13 mouse cellular contexts compared by ENCODE assay signal in the genomic region with DNA sequence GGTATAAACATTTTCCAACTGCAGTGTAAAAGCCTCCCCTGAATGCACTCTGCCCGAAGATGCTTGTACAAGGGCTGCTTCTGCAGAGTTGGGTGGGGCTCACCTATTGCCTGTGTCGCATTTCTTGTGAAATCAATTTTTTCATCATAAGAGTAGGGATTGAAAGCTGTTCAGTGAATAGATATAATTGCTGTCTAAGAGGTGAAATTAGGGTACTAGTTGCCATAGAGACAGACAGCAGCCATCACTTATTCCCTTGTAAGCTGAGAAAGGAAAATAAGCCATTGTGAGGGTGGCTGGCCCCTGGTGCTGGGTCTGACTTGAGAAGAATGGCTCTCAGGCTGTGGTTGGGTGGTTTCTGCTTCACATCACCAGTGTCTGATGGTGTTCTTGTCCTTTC.
DNase-seq lines count a peak whose midpoint lies in the region; ATAC-seq and TF ChIP-seq lines count a peak whose summit lies in the region.
"Had no signal": no experiment of that assay in that cellular context is flagged by ENCODE, and none has a peak within 500 bp of the region (broad histone marks: within the 10 kb centered on the region; RNA-seq: fewer than 3 reads in every experiment).

No protein-coding gene starts in this region.

- H3K27me3 ChIP-seq in hindbrain, embryonic 10.5 days (ENCODE audit: insufficient read depth, poor library complexity, severe bottlenecking), result peaks cover 11% of the 10 kb centered on the region; the same call in 1 of the 2 replicates
- peaks cover 6% of the 10 kb centered on the region; the same call in 1 of the 2 replicates for H3K27me3 ChIP-seq in midbrain, embryonic 13.5 days

- 0 out of 2 replicates have a peak overlapping the region, but pooled peaks have one; percentile 2 for H3K27ac ChIP-seq in layer of hippocampus, adult 2 months
- peak overlapping the region; percentile 78; the same call in 1 of the 2 replicates for H3K27ac ChIP-seq in hindbrain, embryonic 10.5 days
- H3K27ac ChIP-seq in midbrain, embryonic 13.5 days, result peak overlapping the region; percentile 68
- H3K27ac ChIP-seq: liver, embryonic 14.5 days; macrophage had no signal

- peak; percentile 72 for ATAC-seq in midbrain, embryonic 13.5 days
- ATAC-seq: activated CD4-positive, CD25-positive, alpha-beta regulatory T cell, adult 4 months had no signal

- WGBS in hindbrain, embryonic 10.5 days, result 29% methylated on average over 2 of the region's 2 CpGs
- WGBS in midbrain, embryonic 13.5 days, result 15% methylated on average over 2 of the region's 2 CpGs

- H3K4me1 ChIP-seq in hindbrain, embryonic 10.5 days (replicated peaks), result peaks cover 52% of the 10 kb centered on the region
- H3K4me1 ChIP-seq in midbrain, embryonic 13.5 days (replicated peaks), result peaks cover 31% of the 10 kb centered on the region

- H3K9me3 ChIP-seq in hindbrain, embryonic 10.5 days, result no peaks in the 10 kb centered on the region
- H3K9me3 ChIP-seq in midbrain, embryonic 13.5 days, result no peaks in the 10 kb centered on the region
- H3K9me3 ChIP-seq: G1E had no signal

- H3K9ac ChIP-seq in midbrain, embryonic 13.5 days (replicated peaks), result no peak overlapping the region
- H3K9ac ChIP-seq: liver, embryonic 14.5 days had no signal

- no peak for DNase-seq in layer of hippocampus, adult 2 months (ENCODE audit: low spot score in 2 of 2)
- DNase-seq in layer of hippocampus, postnatal 25 days (ENCODE audit: extremely low spot score in 1 of 2, low spot score in 1 of 2), result no peak
- peak; percentile 36 for DNase-seq in hindbrain, embryonic 10.5 days (ENCODE audit: low spot score)
- peak; percentile 53 for DNase-seq in retina, postnatal 1 day
- DNase-seq in urinary bladder, postnatal 10 days (ENCODE audit: low spot score), result no peak
- DNase-seq in urinary bladder, postnatal 4 days (ENCODE audit: low spot score in 2 of 2), result no peak
- no peak for DNase-seq in lung, postnatal 25 days (ENCODE audit: low spot score)
- DNase-seq: cerebellum, postnatal 14 days had no signal

- H3K4me2 ChIP-seq in midbrain, embryonic 13.5 days (replicated peaks), result no peak overlapping the region

- no peaks in the 10 kb centered on the region for H3K36me3 ChIP-seq in hindbrain, embryonic 10.5 days
- H3K36me3 ChIP-seq in midbrain, embryonic 13.5 days, result no peaks in the 10 kb centered on the region
- H3K36me3 ChIP-seq: G1E had no signal

- no peak overlapping the region for H3K4me3 ChIP-seq in layer of hippocampus, adult 2 months
- H3K4me3 ChIP-seq in hindbrain, embryonic 10.5 days, result no peak overlapping the region
- no peak overlapping the region for H3K4me3 ChIP-seq in midbrain, embryonic 13.5 days (replicated peaks)

- TF ChIP-seq CTCF in layer of hippocampus, adult 2 months (conservative IDR thresholded peaks at IDR 0.05), result no peak

Comparison
In these comparisons a context has a peak if more than half of its experiments do, and no peak if none do; other contexts are left out.
1. DNase-seq: peak in hindbrain, embryonic 10.5 days (single experiment) and retina, postnatal 1 day (single experiment); none in layer of hippocampus, adult 2 months (0 of 2), layer of hippocampus, postnatal 25 days (0 of 2), urinary bladder, postnatal 10 days (single experiment), urinary bladder, postnatal 4 days (0 of 2) and lung, postnatal 25 days (single experiment).
2. H3K27ac ChIP-seq: peak in every context shown above with its lines; median percentile 78 in hindbrain, embryonic 10.5 days; 68 in midbrain, embryonic 13.5 days; 2 in layer of hippocampus, adult 2 months.